Mouse (Mus musculus) bone marrow, adult 2 months (tissue): ENCODE results near the gene Ush2a.

ENCODE experiments used
- CTCF ChIP-seq: fragments of 200-500 bp; IDR thresholded peaks from 2 replicates; pipeline ENCODE4 v1.5.1; 2011; ENCODE audit warnings: low read length, control low read depth; ENCODE audit not compliant: control insufficient read depth, insufficient read depth
- POLR2A ChIP-seq: fragments of 200-500 bp; IDR thresholded peaks from 2 replicates; pipeline ENCODE4 v1.6.1; 2011; ENCODE audit warnings: low read depth, mild to moderate bottlenecking, control low read depth, low read length, borderline replicate concordance; ENCODE audit not compliant: control insufficient read depth

DNA sequence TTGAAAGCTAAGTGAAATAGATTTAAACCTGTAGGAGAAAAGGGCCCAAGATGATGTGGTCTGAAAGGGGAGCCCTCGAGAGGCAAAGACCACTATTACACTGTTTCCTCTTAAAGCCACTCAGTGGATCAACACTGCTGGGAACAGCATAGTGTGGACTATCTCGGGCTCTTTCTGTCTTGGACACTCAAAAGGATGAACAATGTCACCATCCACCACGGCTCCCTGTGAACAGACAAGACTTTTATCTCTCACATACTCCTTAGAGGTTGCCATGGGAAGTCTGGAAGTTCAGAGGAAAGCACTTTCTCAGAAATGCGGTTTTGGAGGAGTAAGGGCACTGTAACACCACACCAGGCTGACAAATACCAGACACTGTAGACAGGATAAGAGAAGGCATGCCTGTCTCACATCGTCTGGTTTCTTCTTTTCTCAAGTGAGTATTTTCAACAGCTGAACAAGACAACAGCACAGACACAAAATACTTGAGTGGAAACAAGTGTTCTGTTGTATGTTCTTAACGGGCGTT, 124.0 kb downstream of the Ush2a start:
- no peak for TF ChIP-seq CTCF
- no peak for TF ChIP-seq POLR2A
